Mouse (Mus musculus): ENCODE data around the gene Map3k21. TPM values are rescaled to one million over a fixed set of nuclear protein-coding genes. Genes with fewer than 3 reads are reported as not detected.
A peak's percentile ranks its signal among the peaks of the same experiment; 100 is the strongest.

Gene Map3k21
- polyA plus RNA-seq, 1 experiment from 2014 or later, result 0.14 TPM

GRCm38 (mm10) chr8:125993636-125994035 lies 83.4 kb downstream of the Map3k21 start:
- no peak for DNase-seq (ENCODE audit: low spot score)
- 0 out of 2 replicates have a peak, but pooled peaks cover 2% of the 10 kb centered on the region for H3K4me1 ChIP-seq (replicated peaks; ENCODE audit: control insufficient read depth, insufficient read depth, low read length)
- H3K9ac ChIP-seq (ENCODE audit: low read depth, low read length), result no peak overlapping the region
- H3K27ac ChIP-seq (ENCODE audit: low read depth, low read length), result no peak overlapping the region
- 73% methylated on average over 9 of the region's 9 CpGs for WGBS
- no peaks in the 10 kb centered on the region for H3K36me3 ChIP-seq (ENCODE audit: control insufficient read depth, insufficient read depth, low read length)
- H3K9me3 ChIP-seq (ENCODE audit: control insufficient read depth, low read length), result no peaks in the 10 kb centered on the region
- H3K4me2 ChIP-seq (replicated peaks; ENCODE audit: low read depth, low read length), result no peak overlapping the region
- H3K27me3 ChIP-seq (ENCODE audit: control insufficient read depth, insufficient read depth, low read length), result peaks cover 27% of the 10 kb centered on the region
- ATAC-seq (ENCODE audit: low FRiP score), result no peak
- H3K4me3 ChIP-seq (ENCODE audit: low read depth, low read length), result no peak overlapping the region

GRCm38 (mm10) chr8:125995101-125995986 lies 85.1 kb downstream of the Map3k21 start, which contains the start of gene Kcnk1:
Gene Kcnk1 (plus strand): TSS chr8:125995170.
- Histone ChIP-seq H3K36me3 (ENCODE audit: control insufficient read depth, insufficient read depth, low read length) (no peaks in the 10 kb centered on the region), H3K9me3 (ENCODE audit: control insufficient read depth, low read length) (no peaks in the 10 kb centered on the region), H3K4me3 (ENCODE audit: low read depth, low read length) (peak within 1 kb of the TSS; percentile 55), H3K4me1 (replicated peaks; ENCODE audit: control insufficient read depth, insufficient read depth, low read length) (0 out of 2 replicates have a peak, but pooled peaks cover 2% of the 10 kb centered on the region), H3K27ac (ENCODE audit: low read depth, low read length) (no peak within 1 kb of the TSS), H3K27me3 (ENCODE audit: control insufficient read depth, insufficient read depth, low read length) (peaks cover 27% of the 10 kb centered on the region), H3K9ac (ENCODE audit: low read depth, low read length) (peak within 1 kb of the TSS; percentile 59), H3K4me2 (replicated peaks; ENCODE audit: low read depth, low read length) (peak within 1 kb of the TSS; percentile 94)
- DNase-seq (ENCODE audit: low spot score), result peak; percentile 71
- peak; percentile 69 for ATAC-seq (ENCODE audit: low FRiP score)
- WGBS, result under 1% methylated on average over 73 of the region's 73 CpGs

GRCm38 (mm10) chr8:125996031-125996839 lies 86.0 kb downstream of the Map3k21 start:
- Histone ChIP-seq H3K27ac (ENCODE audit: low read depth, low read length) (no peak overlapping the region), H3K36me3 (ENCODE audit: control insufficient read depth, insufficient read depth, low read length) (no peaks in the 10 kb centered on the region), H3K4me1 (replicated peaks; ENCODE audit: control insufficient read depth, insufficient read depth, low read length) (0 out of 2 replicates have a peak, but pooled peaks cover 2% of the 10 kb centered on the region), H3K9ac (ENCODE audit: low read depth, low read length) (peak overlapping the region; percentile 59; the same call in 1 of the 2 replicates), H3K9me3 (ENCODE audit: control insufficient read depth, low read length) (no peaks in the 10 kb centered on the region), H3K27me3 (ENCODE audit: control insufficient read depth, insufficient read depth, low read length) (peaks cover 27% of the 10 kb centered on the region), H3K4me2 (replicated peaks; ENCODE audit: low read depth, low read length) (peak overlapping the region; percentile 94), H3K4me3 (ENCODE audit: low read depth, low read length) (peak overlapping the region; percentile 55)
- WGBS, result 13% methylated on average over 14 of the region's 14 CpGs
- no peak for DNase-seq (ENCODE audit: low spot score)
- ATAC-seq (ENCODE audit: low FRiP score), result no peak

- H3K9ac ChIP-seq (ENCODE audit: low read depth, low read length), result no peak overlapping the region
- H3K4me2 ChIP-seq (replicated peaks; ENCODE audit: low read depth, low read length), result no peak overlapping the region
- H3K27ac ChIP-seq (ENCODE audit: low read depth, low read length), result no peak overlapping the region
- H3K36me3 ChIP-seq (ENCODE audit: control insufficient read depth, insufficient read depth, low read length), result no peaks in the 10 kb centered on the region
- H3K4me1 ChIP-seq (replicated peaks; ENCODE audit: control insufficient read depth, insufficient read depth, low read length), result 0 out of 2 replicates have a peak, but pooled peaks cover 2% of the 10 kb centered on the region
- no peaks in the 10 kb centered on the region for H3K9me3 ChIP-seq (ENCODE audit: control insufficient read depth, low read length)
- H3K4me3 ChIP-seq (ENCODE audit: low read depth, low read length), result no peak overlapping the region
- no peak for ATAC-seq (ENCODE audit: low FRiP score)
- H3K27me3 ChIP-seq (ENCODE audit: control insufficient read depth, insufficient read depth, low read length), result peaks cover 27% of the 10 kb centered on the region
- WGBS, result 23% methylated on average over 6 of the region's 6 CpGs
- no peak for DNase-seq (ENCODE audit: low spot score)
Observed at GRCm38 (mm10) chr8:125996980-125997379, 86.7 kb downstream of the Map3k21 start.

Other genes with a start within 250 kb of the Map3k21 start
- 7.7 and 9.7 TPM in 2 replicates for gene Map10, start 240.6 kb upstream of the Map3k21 start, polyA plus RNA-seq (2014; fragmentation: Nextera tagmentation; extraction: Ambion mirVana)
- gene Ntpcr, start 180.5 kb upstream of the Map3k21 start, polyA plus RNA-seq (2014; fragmentation: Nextera tagmentation; extraction: Ambion mirVana), result 21.1 and 21.5 TPM in 2 replicates
- gene Pcnx2, start 12.1 kb upstream of the Map3k21 start, polyA plus RNA-seq (2014; fragmentation: Nextera tagmentation; extraction: Ambion mirVana), result 0.25 and 0.46 TPM in 2 replicates
- 9.6 and 10.4 TPM in 2 replicates for gene Kcnk1, start 84.7 kb downstream of the Map3k21 start, polyA plus RNA-seq (2014; fragmentation: Nextera tagmentation; extraction: Ambion mirVana)

Data from hindbrain, embryonic 11.5 days (tissue).